Mouse (Mus musculus) skeletal muscle tissue, postnatal 0 days (tissue): ENCODE data around the gene Klrg2. TPM values are rescaled to one million over a fixed set of nuclear protein-coding genes. Genes with fewer than 3 reads are reported as not detected.

Source experiments
- polyA plus RNA-seq: library from polyadenylated mRNA; unstranded; fragments of >200 nt; fragmentation: Nextera tagmentation; extraction: Ambion mirVana; gene quantifications from 2 replicates; pipeline ENCODE4 v1.2.1, GENCODE M21; 2015

Gene Klrg2
- polyA plus RNA-seq, result 0.29 TPM in 1 of 2 replicates, not detected in the other

GRCm38 (mm10) chr6:38636852-38637618 is at the start of gene Klrg2:
TSS of gene Klrg2 (minus strand) at chr6:38637242.

GRCm38 (mm10) chr6:38662714-38663615 is 25.9 kb upstream of the Klrg2 start, which contains the start of gene Clec2l:
TSS of gene Clec2l (plus strand) at chr6:38663069.

Other genes with a start within 250 kb of the Klrg2 start
- gene Ubn2, start 203.3 kb downstream of the Klrg2 start, polyA plus RNA-seq, result 6.5 and 8.0 TPM in 2 replicates
- 151 and 184 TPM in 2 replicates for gene Fmc1, start 103.7 kb downstream of the Klrg2 start, polyA plus RNA-seq
- 23.8 and 25.7 TPM in 2 replicates for gene Luc7l2, start 85.9 kb downstream of the Klrg2 start, polyA plus RNA-seq
- gene Clec2l, start 25.8 kb upstream of the Klrg2 start, polyA plus RNA-seq, result 0.13 and 0.29 TPM in 2 replicates
- 2.0 and 2.6 TPM in 2 replicates for gene Tbxas1, start 238.2 kb upstream of the Klrg2 start, polyA plus RNA-seq
- gene Hipk2, start 238.9 kb upstream of the Klrg2 start, polyA plus RNA-seq, result 6.6 and 8.7 TPM in 2 replicates